Mouse (Mus musculus): ENCODE results near the gene Atp6v1fnb. TPM values are rescaled to one million over a fixed set of nuclear protein-coding genes. Genes with fewer than 3 reads are reported as not detected.
A peak's percentile ranks its signal among the peaks of the same experiment; 100 is the strongest.

Gene Atp6v1fnb
- total and polyA plus RNA-seq, 3 experiments: 1.3 TPM; not detected in 2

- TF ChIP-seq CTCF (IDR thresholded peaks at IDR 0.05; ENCODE audit: low read depth, low read length) (no peak), POLR2AphosphoS5 (IDR thresholded peaks at IDR 0.05; ENCODE audit: insufficient replicate concordance, low read depth, low read length) (no peak), GATA1 (IDR thresholded peaks at IDR 0.05; ENCODE audit: borderline replicate concordance, low read length) (no peak), GATA2 (IDR thresholded peaks at IDR 0.05; ENCODE audit: borderline replicate concordance, low read depth, low read length) (no peak), TAL1 (conservative IDR thresholded peaks at IDR 0.05; ENCODE audit: low read depth, low read length) (no peak)
- Histone ChIP-seq H3K27me3 (ENCODE audit: insufficient read depth, low read length) (peaks cover 53% of the 10 kb centered on the region), H3K4me3 (ENCODE audit: low read depth, low read length) (no peak overlapping the region), H3K4me1 (ENCODE audit: insufficient read depth, low read depth, low read length) (peaks cover 65% of the 10 kb centered on the region), H3K9me3 (replicated peaks) (peaks cover 5% of the 10 kb centered on the region), H3K36me3 (replicated peaks) (no peaks in the 10 kb centered on the region)
- DNase-seq (ENCODE audit: low spot score) (no peak), ATAC-seq (ENCODE audit: extremely low read depth, insufficient number of reproducible peaks, low FRiP score, poor library complexity, severe bottlenecking) (no peak)
Observed at GRCm38 (mm10) chr6:29432156-29432555, 39.1 kb upstream of the Atp6v1fnb start.

GRCm38 (mm10) chr6:29432676-29433037 lies 38.6 kb upstream of the Atp6v1fnb start:
- peaks cover 68% of the 10 kb centered on the region for H3K4me1 ChIP-seq (ENCODE audit: insufficient read depth, low read depth, low read length)
- H3K4me3 ChIP-seq (ENCODE audit: low read depth, low read length): no peak overlapping the region
- DNase-seq (ENCODE audit: low spot score) (no peak), ATAC-seq (ENCODE audit: extremely low read depth, insufficient number of reproducible peaks, low FRiP score, poor library complexity, severe bottlenecking) (no peak)
- peaks cover 5% of the 10 kb centered on the region for H3K9me3 ChIP-seq (replicated peaks)
- H3K27me3 ChIP-seq (ENCODE audit: insufficient read depth, low read length): peaks cover 53% of the 10 kb centered on the region
- TF ChIP-seq POLR2AphosphoS5 (IDR thresholded peaks at IDR 0.05; ENCODE audit: insufficient replicate concordance, low read depth, low read length) (no peak), GATA2 (IDR thresholded peaks at IDR 0.05; ENCODE audit: borderline replicate concordance, low read depth, low read length) (no peak), GATA1 (IDR thresholded peaks at IDR 0.05; ENCODE audit: borderline replicate concordance, low read length) (no peak), TAL1 (conservative IDR thresholded peaks at IDR 0.05; ENCODE audit: low read depth, low read length) (no peak), CTCF (IDR thresholded peaks at IDR 0.05; ENCODE audit: low read depth, low read length) (no peak)
- no peaks in the 10 kb centered on the region for H3K36me3 ChIP-seq (replicated peaks)

- peaks cover 5% of the 10 kb centered on the region for H3K9me3 ChIP-seq (replicated peaks)
- H3K4me1 ChIP-seq (ENCODE audit: insufficient read depth, low read depth, low read length): peaks cover 72% of the 10 kb centered on the region
- DNase-seq (ENCODE audit: low spot score) (no peak), ATAC-seq (ENCODE audit: extremely low read depth, insufficient number of reproducible peaks, low FRiP score, poor library complexity, severe bottlenecking) (no peak)
- H3K4me3 ChIP-seq (ENCODE audit: low read depth, low read length): peak within 1 kb of the TSS; percentile 45; the same call in 1 of the 2 replicates
- H3K27me3 ChIP-seq (ENCODE audit: insufficient read depth, low read length): peaks cover 58% of the 10 kb centered on the region
- H3K36me3 ChIP-seq (replicated peaks): no peaks in the 10 kb centered on the region
- TF ChIP-seq CTCF (IDR thresholded peaks at IDR 0.05; ENCODE audit: low read depth, low read length): no peak
- TF ChIP-seq POLR2AphosphoS5 (IDR thresholded peaks at IDR 0.05; ENCODE audit: insufficient replicate concordance, low read depth, low read length): no peak
- TF ChIP-seq TAL1 (conservative IDR thresholded peaks at IDR 0.05; ENCODE audit: low read depth, low read length): no peak
Observed at GRCm38 (mm10) chr6:29433038-29433803, 38.0 kb upstream of the Atp6v1fnb start, which contains the start of gene Flnc. TSS of gene Flnc (plus strand) at chr6:29433256.

- ATAC-seq (ENCODE audit: extremely low read depth, insufficient number of reproducible peaks, low FRiP score, poor library complexity, severe bottlenecking): no peak
- Histone ChIP-seq H3K4me1 (ENCODE audit: insufficient read depth, low read depth, low read length) (peaks cover 72% of the 10 kb centered on the region), H3K27me3 (ENCODE audit: insufficient read depth, low read length) (peaks cover 65% of the 10 kb centered on the region)
Observed at GRCm38 (mm10) chr6:29433804-29434795, 37.1 kb upstream of the Atp6v1fnb start.

GRCm38 (mm10) chr6:29434911-29435691 lies 36.1 kb upstream of the Atp6v1fnb start:
- TF ChIP-seq GATA2 (IDR thresholded peaks at IDR 0.05; ENCODE audit: borderline replicate concordance, low read depth, low read length) (no peak), CTCF (IDR thresholded peaks at IDR 0.05; ENCODE audit: low read depth, low read length) (no peak), POLR2AphosphoS5 (IDR thresholded peaks at IDR 0.05; ENCODE audit: insufficient replicate concordance, low read depth, low read length) (no peak), TAL1 (conservative IDR thresholded peaks at IDR 0.05; ENCODE audit: low read depth, low read length) (no peak), GATA1 (IDR thresholded peaks at IDR 0.05; ENCODE audit: borderline replicate concordance, low read length) (no peak)
- DNase-seq (ENCODE audit: low spot score): peak; percentile 78
- Histone ChIP-seq H3K9me3 (replicated peaks) (peaks cover 5% of the 10 kb centered on the region), H3K27me3 (ENCODE audit: insufficient read depth, low read length) (peaks cover 74% of the 10 kb centered on the region), H3K4me1 (ENCODE audit: insufficient read depth, low read depth, low read length) (peaks cover 71% of the 10 kb centered on the region), H3K36me3 (replicated peaks) (no peaks in the 10 kb centered on the region), H3K4me3 (ENCODE audit: low read depth, low read length) (peak overlapping the region; percentile 55; the same call in 1 of the 2 replicates)
- ATAC-seq (ENCODE audit: extremely low read depth, insufficient number of reproducible peaks, low FRiP score, poor library complexity, severe bottlenecking): peak; percentile 60; the same call in 1 of the 2 replicates

More at GRCm38 (mm10) chr6:29433804-29434795, 37.1 kb upstream of the Atp6v1fnb start:
- no peak for DNase-seq (ENCODE audit: low spot score)
- Histone ChIP-seq H3K36me3 (replicated peaks) (no peaks in the 10 kb centered on the region), H3K9me3 (replicated peaks) (peaks cover 5% of the 10 kb centered on the region), H3K4me3 (ENCODE audit: low read depth, low read length) (peak overlapping the region; percentile 45; the same call in 1 of the 2 replicates)
- TF ChIP-seq TAL1 (conservative IDR thresholded peaks at IDR 0.05; ENCODE audit: low read depth, low read length) (no peak), POLR2AphosphoS5 (IDR thresholded peaks at IDR 0.05; ENCODE audit: insufficient replicate concordance, low read depth, low read length) (no peak), GATA1 (IDR thresholded peaks at IDR 0.05; ENCODE audit: borderline replicate concordance, low read length) (no peak), CTCF (IDR thresholded peaks at IDR 0.05; ENCODE audit: low read depth, low read length) (no peak), GATA2 (IDR thresholded peaks at IDR 0.05; ENCODE audit: borderline replicate concordance, low read depth, low read length) (no peak)
